Mouse (Mus musculus) embryonic stem cell, embryonic (primary cell): ENCODE data around the gene Magea4.

ENCODE experiments used
- CTCF ChIA-PET, 4 experiments: fragments of 300-600 bp in 2 of 4; fragments of 350-600 bp in 2 of 4; sonication (Branson Sonifier 250); formaldehyde crosslinking; loops; one replicate each; lab custom pipeline; 2022; ENCODE audit warnings: inconsistent platforms in 2 of 4; lab: Charles Lee
- POLR2A ChIA-PET, 4 experiments: fragments of 300-600 bp in 2 of 4; fragments of 350-600 bp in 2 of 4; sonication (Branson Sonifier 250); formaldehyde crosslinking; loops; one replicate each; lab custom pipeline; 2022; ENCODE audit warnings: antibody characterized with exemption in 4 of 4, inconsistent platforms in 1 of 4; lab: Charles Lee

Magea4 gene

DNA sequence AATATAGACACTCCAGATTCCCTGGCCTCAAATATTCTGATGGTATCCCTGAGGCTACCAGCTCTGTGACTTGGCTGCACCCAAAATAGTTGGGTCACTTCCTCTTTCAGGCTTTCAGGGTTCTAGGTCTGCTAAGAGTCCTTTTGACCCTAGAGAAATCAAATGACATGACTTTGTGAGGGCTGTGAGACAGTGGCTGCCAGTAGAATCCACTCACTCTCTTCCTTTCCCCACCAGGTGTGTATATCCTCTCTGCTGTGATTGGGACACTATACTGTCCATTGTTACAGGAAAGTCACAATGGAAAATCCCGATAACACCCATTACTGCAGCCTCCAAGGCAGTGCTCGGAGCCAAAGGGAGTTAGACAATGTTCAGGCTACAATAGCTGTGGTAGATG, at the start of gene Magea4:
TSS of gene Magea4 (plus strand) at position 301 of the 400 bp plus-strand sequence.
- CTCF ChIA-PET: no interaction called here

DNA sequence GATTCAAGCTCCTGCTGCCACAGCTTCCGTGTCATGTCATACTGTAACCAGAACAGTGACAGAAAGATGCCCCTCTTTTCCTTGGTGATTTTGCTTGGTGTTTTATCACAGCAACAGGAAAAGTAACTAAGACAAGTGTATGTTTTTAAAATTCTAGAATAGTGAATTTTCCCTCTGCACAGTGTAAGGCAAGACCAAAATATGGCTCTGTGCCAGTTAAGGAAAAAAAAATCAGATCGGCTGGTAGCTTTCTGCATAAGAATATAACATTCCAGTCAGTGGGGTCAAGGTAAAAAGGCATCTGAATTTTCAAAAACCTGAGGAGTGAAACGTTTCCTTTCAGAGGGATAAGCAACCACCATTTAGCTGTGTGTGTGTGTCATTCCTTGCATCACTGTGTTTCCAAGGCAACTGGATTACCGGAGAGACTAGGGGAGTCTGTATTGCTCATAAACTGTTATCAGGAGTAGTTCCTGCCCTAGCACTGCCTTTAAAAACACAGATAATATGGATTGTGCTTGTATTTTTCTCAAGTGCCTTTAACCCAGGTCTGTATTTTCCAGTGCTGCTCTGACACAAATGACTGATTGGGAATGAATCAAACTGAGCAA, 18.8 kb upstream of the Magea4 start:
- ChIA-PET CTCF (no interaction called here), POLR2A (no interaction called here)

More for the DNA sequence above, at the start of gene Magea4:
- POLR2A ChIA-PET: no interaction called here

DNA sequence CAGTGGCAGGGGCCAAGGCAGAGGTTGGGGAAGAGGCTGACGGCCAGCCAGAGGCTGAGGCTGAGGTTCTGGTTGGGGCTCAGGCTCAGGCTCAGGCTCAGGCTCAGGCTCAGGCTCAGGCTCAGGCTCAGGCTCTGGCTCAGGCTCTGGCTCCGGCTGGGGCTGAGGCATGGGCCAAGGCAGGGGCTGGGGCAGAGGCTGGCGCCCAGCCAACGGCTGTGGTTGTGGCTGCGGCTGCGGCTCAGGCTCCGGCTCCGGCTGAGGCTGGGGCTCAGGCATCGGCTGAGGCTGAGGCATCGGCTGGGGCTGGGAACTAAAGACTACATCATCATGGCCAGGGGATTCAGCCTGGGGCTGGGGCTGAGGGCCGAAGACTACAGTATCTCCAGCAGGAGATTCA, 48.8 kb downstream of the Magea4 start:
- CTCF ChIA-PET: no interaction called here
- POLR2A ChIA-PET: no interaction called here
